Mouse (Mus musculus) intestine, embryonic 15.5 days (tissue): ENCODE results near the gene Mmp24. TPM values are rescaled to one million over a fixed set of nuclear protein-coding genes. Genes with fewer than 3 reads are reported as not detected.

Experiments used
- ATAC-seq: fragments of 200-750 bp; cut with Nextera tagmentation; 2 replicates; pipeline ENCODE4 v1.8.0; 2017; ENCODE audit warnings: moderate TSS enrichment, moderate library complexity
- H3K27ac ChIP-seq: fragments of 300-500 bp; sonication (generic); 2 replicates; pipeline ENCODE4 v1.5.1; 2015; ENCODE audit warnings: mild to moderate bottlenecking, inconsistent platforms
- H3K27me3 ChIP-seq: fragments of 300-500 bp; sonication (generic); replicated peaks from 2 replicates; pipeline ENCODE4 v1.6.1; 2015; ENCODE audit warnings: inconsistent platforms
- H3K36me3 ChIP-seq: fragments of 300-500 bp; sonication (generic); 2 replicates; pipeline ENCODE4 v1.6.1; 2015; ENCODE audit warnings: inconsistent platforms
- H3K4me1 ChIP-seq: fragments of 300-500 bp; sonication (generic); replicated peaks from 2 replicates; pipeline ENCODE4 v1.6.1; 2015; ENCODE audit warnings: inconsistent platforms
- H3K4me2 ChIP-seq: fragments of 300-500 bp; sonication (generic); replicated peaks from 2 replicates; pipeline ENCODE4 v1.6.1; 2015; ENCODE audit warnings: mild to moderate bottlenecking, inconsistent platforms
- H3K4me3 ChIP-seq: fragments of 300-500 bp; sonication (generic); replicated peaks from 2 replicates; pipeline ENCODE4 v1.5.1; 2015; ENCODE audit warnings: inconsistent platforms
- H3K9ac ChIP-seq: fragments of 300-500 bp; sonication (generic); 2 replicates; pipeline ENCODE4 v1.6.1; 2015; ENCODE audit warnings: inconsistent platforms
- H3K9me3 ChIP-seq: fragments of 300-500 bp; sonication (generic); 2 replicates; pipeline ENCODE4 v1.6.1; 2016; ENCODE audit warnings: inconsistent platforms
- WGBS: fragments of 180-500 bp; shearing (Covaris S2); methylation state at CpG from one replicate; pipeline ENCODE4 v1.1.7; 2015; 5-methylcytosine and 5-hydroxymethylcytosine counted together
- polyA plus RNA-seq: library from polyadenylated mRNA; unstranded; fragments of >200 nt; fragmentation: Nextera tagmentation; extraction: Ambion mirVana; gene quantifications from 2 replicates; pipeline ENCODE4 v1.2.1, GENCODE M21; 2015

The Mmp24 gene
- polyA plus RNA-seq, 1 experiment from 2014 or later = 0.24 TPM

- peak; percentile 46; the same call in 1 of the 2 replicates for ATAC-seq
- Histone ChIP-seq H3K36me3 (peaks cover 21% of the 10 kb centered on the region; the same call in 1 of the 2 replicates), H3K4me2 (no peak overlapping the region), H3K27ac (no peak overlapping the region), H3K4me3 (no peak overlapping the region), H3K9me3 (no peaks in the 10 kb centered on the region), H3K27me3 (no peaks in the 10 kb centered on the region), H3K4me1 (no peaks in the 10 kb centered on the region), H3K9ac (no peak overlapping the region)
- 51% methylated on average over 7 of the region's 7 CpGs for WGBS
These were observed 74.3 kb downstream of the Mmp24 start for GRCm38 (mm10) chr2:155849464-155849863.

GRCm38 (mm10) chr2:155850120-155850519 is 75.0 kb downstream of the Mmp24 start:
- Histone ChIP-seq H3K36me3 (peaks cover 21% of the 10 kb centered on the region; the same call in 1 of the 2 replicates), H3K4me2 (no peak overlapping the region), H3K4me1 (no peaks in the 10 kb centered on the region), H3K4me3 (no peak overlapping the region), H3K27ac (no peak overlapping the region), H3K9ac (no peak overlapping the region), H3K9me3 (no peaks in the 10 kb centered on the region), H3K27me3 (no peaks in the 10 kb centered on the region)
- no peak for ATAC-seq
- 88% methylated on average over 7 of the region's 7 CpGs for WGBS

- Histone ChIP-seq H3K9me3 (no peaks in the 10 kb centered on the region), H3K4me3 (no peak overlapping the region), H3K27ac (no peak overlapping the region), H3K27me3 (no peaks in the 10 kb centered on the region), H3K9ac (no peak overlapping the region), H3K4me2 (no peak overlapping the region), H3K4me1 (no peaks in the 10 kb centered on the region), H3K36me3 (peaks cover 22% of the 10 kb centered on the region)
- 75% methylated on average over 5 of the region's 5 CpGs for WGBS
- no peak for ATAC-seq
These were observed 77.4 kb downstream of the Mmp24 start for GRCm38 (mm10) chr2:155852536-155852935.

- ATAC-seq = no peak
These were observed 85.0 kb downstream of the Mmp24 start for GRCm38 (mm10) chr2:155860102-155860501.

GRCm38 (mm10) chr2:155861581-155861980 is 86.4 kb downstream of the Mmp24 start:
- H3K4me2 ChIP-seq = no peak overlapping the region
- no peaks in the 10 kb centered on the region for H3K27me3 ChIP-seq
- H3K27ac ChIP-seq = no peak overlapping the region
- H3K4me3 ChIP-seq = no peak overlapping the region
- no peak overlapping the region for H3K9ac ChIP-seq
- no peak for ATAC-seq
- peaks cover 7% of the 10 kb centered on the region for H3K36me3 ChIP-seq
- H3K9me3 ChIP-seq = no peaks in the 10 kb centered on the region
- H3K4me1 ChIP-seq = peaks cover 5% of the 10 kb centered on the region; the same call in 1 of the 2 replicates
- WGBS = 91% methylated on average over 6 of the region's 6 CpGs

More at GRCm38 (mm10) chr2:155860102-155860501, 85.0 kb downstream of the Mmp24 start:
- H3K36me3 ChIP-seq = peaks cover 12% of the 10 kb centered on the region
- H3K4me1 ChIP-seq = peaks cover 5% of the 10 kb centered on the region; the same call in 1 of the 2 replicates
- no peak overlapping the region for H3K9ac ChIP-seq
- H3K27me3 ChIP-seq = no peaks in the 10 kb centered on the region
- no peaks in the 10 kb centered on the region for H3K9me3 ChIP-seq
- H3K4me2 ChIP-seq = no peak overlapping the region
- H3K27ac ChIP-seq = no peak overlapping the region
- H3K4me3 ChIP-seq = no peak overlapping the region
- 80% methylated on average over 7 of the region's 7 CpGs for WGBS

- no peaks in the 10 kb centered on the region for H3K27me3 ChIP-seq
- peak; percentile 80 for ATAC-seq
- no peak overlapping the region for H3K4me2 ChIP-seq
- no peaks in the 10 kb centered on the region for H3K9me3 ChIP-seq
- peaks cover 4% of the 10 kb centered on the region; the same call in 1 of the 2 replicates for H3K36me3 ChIP-seq
- H3K9ac ChIP-seq = no peak overlapping the region
- H3K27ac ChIP-seq = no peak overlapping the region
- no peak overlapping the region for H3K4me3 ChIP-seq
- H3K4me1 ChIP-seq = peaks cover 5% of the 10 kb centered on the region; the same call in 1 of the 2 replicates
- 56% methylated on average over 13 of the region's 13 CpGs for WGBS
These were observed 87.6 kb downstream of the Mmp24 start for GRCm38 (mm10) chr2:155862573-155863300.

- Histone ChIP-seq H3K4me2 (no peak overlapping the region), H3K9me3 (no peaks in the 10 kb centered on the region), H3K4me3 (no peak overlapping the region), H3K27ac (no peak overlapping the region), H3K27me3 (no peaks in the 10 kb centered on the region), H3K36me3 (no peaks in the 10 kb centered on the region), H3K4me1 (peaks cover 5% of the 10 kb centered on the region; the same call in 1 of the 2 replicates), H3K9ac (no peak overlapping the region)
- 49% methylated on average over 11 of the region's 11 CpGs for WGBS
- ATAC-seq = no peak; the same call in 1 of the 2 replicates
These were observed 88.2 kb downstream of the Mmp24 start for GRCm38 (mm10) chr2:155863301-155863867.

Other genes with a start within 250 kb of the Mmp24 start
- gene Gss, start 182.5 kb upstream of the Mmp24 start, polyA plus RNA-seq = 89.4 and 100 TPM in 2 replicates
- 0.72 and 1.2 TPM in 2 replicates for gene Myh7b, start 164.1 kb upstream of the Mmp24 start, polyA plus RNA-seq
- gene Trpc4ap, start 83.0 kb upstream of the Mmp24 start, polyA plus RNA-seq = 113 TPM in 2 replicates
- 60.5 and 92.0 TPM in 2 replicates for gene Edem2, start 45.9 kb upstream of the Mmp24 start, polyA plus RNA-seq
- gene Gm17581, start 39.5 kb upstream of the Mmp24 start, polyA plus RNA-seq = not detected in 2 replicates
- 20.2 and 20.4 TPM in 2 replicates for gene Procr, start 24.2 kb upstream of the Mmp24 start, polyA plus RNA-seq
- gene BC029722, start 44.1 kb downstream of the Mmp24 start, polyA plus RNA-seq = 22.0 and 24.1 TPM in 2 replicates
- gene Eif6, start 51.6 kb downstream of the Mmp24 start, polyA plus RNA-seq = 263 and 265 TPM in 2 replicates
- gene Fam83c, start 59.5 kb downstream of the Mmp24 start, polyA plus RNA-seq = 0.30 and 0.53 TPM in 2 replicates
- gene Uqcc1, start 155.0 kb downstream of the Mmp24 start, polyA plus RNA-seq = 83.7 and 88.7 TPM in 2 replicates
- not detected in 2 replicates for gene Gm15557, start 165.4 kb downstream of the Mmp24 start, polyA plus RNA-seq
- 1.2 TPM in 2 replicates for gene Gdf5, start 170.0 kb downstream of the Mmp24 start, polyA plus RNA-seq
- gene Cep250, start 181.1 kb downstream of the Mmp24 start, polyA plus RNA-seq = 17.0 and 18.1 TPM in 2 replicates
- 0.99 and 1.2 TPM in 2 replicates for gene 6430550D23Rik, start 232.6 kb downstream of the Mmp24 start, polyA plus RNA-seq
- 209 and 252 TPM in 2 replicates for gene Ergic3, start 232.7 kb downstream of the Mmp24 start, polyA plus RNA-seq